Mouse (Mus musculus): ENCODE measurements around the gene Tepp. TPM values are rescaled to one million over a fixed set of nuclear protein-coding genes. Genes with fewer than 3 reads are reported as not detected.

Tepp gene
- 0.70 TPM in 1 of 2 replicates, not detected in the other for polyA plus RNA-seq (2015; fragmentation: Nextera tagmentation; extraction: Ambion mirVana)

- 42% methylated on average over 6 of the region's 6 CpGs for WGBS
- Histone ChIP-seq H3K4me2 (replicated peaks; ENCODE audit: low read depth, low read length) (no peak within 1 kb of the TSS), H3K4me1 (ENCODE audit: insufficient read depth, low read length) (0 out of 2 replicates have a peak, but pooled peaks cover 3% of the 10 kb centered on the region), H3K9me3 (ENCODE audit: low read length) (no peaks in the 10 kb centered on the region), H3K4me3 (ENCODE audit: low read length) (no peak within 1 kb of the TSS), H3K9ac (replicated peaks; ENCODE audit: low read length) (no peak within 1 kb of the TSS), H3K27me3 (ENCODE audit: insufficient read depth, low read length) (no peaks in the 10 kb centered on the region), H3K27ac (ENCODE audit: low read length) (no peak within 1 kb of the TSS), H3K36me3 (ENCODE audit: insufficient read depth, low read length) (no peaks in the 10 kb centered on the region)
- no peak for ATAC-seq (ENCODE audit: low FRiP score, low TSS enrichment)
Observed at GRCm38 (mm10) chr8:95310342-95310970, at the start of gene Tepp. Tepp (plus strand) TSS chr8:95310566.

GRCm38 (mm10) chr8:95262181-95262580 lies 48.2 kb upstream of the Tepp start:
- no peaks in the 10 kb centered on the region for H3K36me3 ChIP-seq (ENCODE audit: insufficient read depth, low read length)
- no peak overlapping the region for H3K4me2 ChIP-seq (replicated peaks; ENCODE audit: low read depth, low read length)
- 84% methylated on average over 2 of the region's 2 CpGs for WGBS
- no peak for ATAC-seq (ENCODE audit: low FRiP score, low TSS enrichment)
- no peak overlapping the region for H3K27ac ChIP-seq (ENCODE audit: low read length)
- no peak overlapping the region for H3K4me3 ChIP-seq (ENCODE audit: low read length)
- no peak overlapping the region for H3K9ac ChIP-seq (replicated peaks; ENCODE audit: low read length)
- H3K9me3 ChIP-seq (ENCODE audit: low read length): no peaks in the 10 kb centered on the region
- H3K4me1 ChIP-seq (ENCODE audit: insufficient read depth, low read length): no peaks in the 10 kb centered on the region
- no peaks in the 10 kb centered on the region for H3K27me3 ChIP-seq (ENCODE audit: insufficient read depth, low read length)

DNA sequence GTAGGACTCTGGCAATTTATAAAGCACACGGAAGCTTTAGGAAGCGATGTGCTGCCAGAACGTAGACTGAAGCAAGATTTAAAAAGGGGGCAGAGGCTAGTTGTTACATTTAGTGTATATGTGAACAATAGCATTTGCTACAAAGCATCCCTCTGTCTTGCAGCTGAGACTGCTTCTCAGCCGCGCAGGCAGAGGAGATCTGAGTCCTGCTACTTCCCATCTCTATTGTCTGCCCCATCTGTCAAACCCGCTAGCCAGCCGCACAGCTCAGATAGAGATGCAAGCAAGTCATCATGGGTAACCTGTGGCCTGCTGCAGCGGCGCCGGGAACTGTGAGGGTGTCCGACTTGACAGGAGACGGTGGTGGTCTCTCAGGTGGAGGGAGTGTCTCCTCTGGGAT lies 39.9 kb upstream of the Tepp start:
- ATAC-seq (ENCODE audit: low FRiP score, low TSS enrichment): no peak
- H3K36me3 ChIP-seq (ENCODE audit: insufficient read depth, low read length): no peaks in the 10 kb centered on the region
- H3K27ac ChIP-seq (ENCODE audit: low read length): no peak overlapping the region
- no peaks in the 10 kb centered on the region for H3K4me1 ChIP-seq (ENCODE audit: insufficient read depth, low read length)
- no peak overlapping the region for H3K4me2 ChIP-seq (replicated peaks; ENCODE audit: low read depth, low read length)
- H3K27me3 ChIP-seq (ENCODE audit: insufficient read depth, low read length): no peaks in the 10 kb centered on the region
- 69% methylated on average over 12 of the region's 12 CpGs for WGBS
- H3K9ac ChIP-seq (replicated peaks; ENCODE audit: low read length): no peak overlapping the region
- no peaks in the 10 kb centered on the region for H3K9me3 ChIP-seq (ENCODE audit: low read length)
- no peak overlapping the region for H3K4me3 ChIP-seq (ENCODE audit: low read length)

DNA sequence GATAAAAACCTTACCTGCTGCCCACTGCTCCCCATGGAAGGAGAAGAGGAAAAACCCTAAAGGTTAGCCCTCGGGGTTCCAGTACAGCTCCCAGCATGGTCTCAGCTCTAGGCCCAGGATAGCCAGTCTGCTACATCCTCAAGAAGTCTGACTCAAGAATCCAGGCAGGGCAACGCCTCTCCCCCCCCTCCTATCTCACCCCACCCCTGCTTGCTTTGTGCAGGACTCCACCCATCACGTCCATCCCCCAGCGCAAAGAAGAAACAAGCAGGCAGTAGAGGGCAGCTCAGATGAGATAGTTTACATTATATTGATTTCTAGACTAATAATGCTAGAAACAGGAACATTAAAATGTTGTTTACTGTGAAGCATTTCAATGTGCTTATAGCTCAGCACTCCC lies 38.5 kb upstream of the Tepp start:
- no peak for ATAC-seq (ENCODE audit: low FRiP score, low TSS enrichment)
- WGBS: 40% methylated on average over 4 of the region's 4 CpGs
- H3K36me3 ChIP-seq (ENCODE audit: insufficient read depth, low read length): no peaks in the 10 kb centered on the region
- no peak overlapping the region for H3K27ac ChIP-seq (ENCODE audit: low read length)
- H3K27me3 ChIP-seq (ENCODE audit: insufficient read depth, low read length): no peaks in the 10 kb centered on the region
- no peak overlapping the region for H3K9ac ChIP-seq (replicated peaks; ENCODE audit: low read length)
- no peaks in the 10 kb centered on the region for H3K4me1 ChIP-seq (ENCODE audit: insufficient read depth, low read length)
- no peaks in the 10 kb centered on the region for H3K9me3 ChIP-seq (ENCODE audit: low read length)
- no peak overlapping the region for H3K4me3 ChIP-seq (ENCODE audit: low read length)
- H3K4me2 ChIP-seq (replicated peaks; ENCODE audit: low read depth, low read length): no peak overlapping the region

DNA sequence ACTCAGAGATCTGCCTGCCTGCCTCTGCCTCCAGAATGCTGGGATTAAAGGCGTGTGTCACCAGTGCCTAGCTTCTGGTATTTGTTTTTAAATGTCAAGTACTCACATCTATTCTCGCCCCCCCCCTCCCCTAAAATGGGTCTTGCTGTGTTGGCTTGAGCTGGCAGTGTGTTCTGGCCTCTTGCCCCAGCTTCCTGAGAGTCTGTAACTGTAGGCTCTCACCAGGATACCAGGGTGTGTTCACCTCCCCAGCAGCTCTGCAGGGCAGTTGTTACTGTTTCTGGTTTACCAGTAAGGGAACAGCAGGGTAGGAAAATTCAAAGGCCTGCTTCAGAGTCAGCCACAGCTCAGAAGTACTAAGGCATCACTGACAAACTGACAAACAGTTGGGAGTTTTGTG lies 37.5 kb upstream of the Tepp start:
- no peaks in the 10 kb centered on the region for H3K4me1 ChIP-seq (ENCODE audit: insufficient read depth, low read length)
- H3K4me3 ChIP-seq (ENCODE audit: low read length): no peak overlapping the region
- no peak overlapping the region for H3K27ac ChIP-seq (ENCODE audit: low read length)
- no peak for ATAC-seq (ENCODE audit: low FRiP score, low TSS enrichment)
- no peak overlapping the region for H3K4me2 ChIP-seq (replicated peaks; ENCODE audit: low read depth, low read length)
- no peaks in the 10 kb centered on the region for H3K27me3 ChIP-seq (ENCODE audit: insufficient read depth, low read length)
- H3K9ac ChIP-seq (replicated peaks; ENCODE audit: low read length): no peak overlapping the region
- WGBS: 43% methylated on average over 2 of the region's 2 CpGs
- no peaks in the 10 kb centered on the region for H3K9me3 ChIP-seq (ENCODE audit: low read length)
- no peaks in the 10 kb centered on the region for H3K36me3 ChIP-seq (ENCODE audit: insufficient read depth, low read length)

DNA sequence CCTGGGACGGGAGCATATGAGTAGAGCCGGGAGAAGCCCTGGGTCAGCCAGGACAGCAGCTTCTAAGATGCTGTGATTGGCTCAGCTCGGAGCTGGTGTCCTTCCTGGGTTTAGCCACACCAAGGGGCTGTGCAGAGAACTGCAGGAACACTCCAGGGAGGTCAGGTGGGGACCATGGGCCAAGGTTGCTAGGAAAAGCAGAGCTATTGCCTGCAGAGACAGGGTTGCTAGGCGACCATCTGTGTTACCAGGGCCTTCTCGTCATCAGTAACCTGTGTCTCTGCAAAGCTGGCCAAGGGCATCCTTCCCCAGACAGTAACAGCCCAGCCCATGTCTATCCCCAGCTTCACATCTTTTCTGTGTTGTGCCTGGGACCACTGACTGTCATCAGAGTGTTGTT lies 28.9 kb upstream of the Tepp start:
- Histone ChIP-seq H3K36me3 (ENCODE audit: insufficient read depth, low read length) (no peaks in the 10 kb centered on the region), H3K4me1 (ENCODE audit: insufficient read depth, low read length) (no peaks in the 10 kb centered on the region), H3K27ac (ENCODE audit: low read length) (no peak overlapping the region), H3K9me3 (ENCODE audit: low read length) (no peaks in the 10 kb centered on the region), H3K9ac (replicated peaks; ENCODE audit: low read length) (no peak overlapping the region), H3K27me3 (ENCODE audit: insufficient read depth, low read length) (no peaks in the 10 kb centered on the region), H3K4me2 (replicated peaks; ENCODE audit: low read depth, low read length) (no peak overlapping the region), H3K4me3 (ENCODE audit: low read length) (no peak overlapping the region)
- no peak for ATAC-seq (ENCODE audit: low FRiP score, low TSS enrichment)
- WGBS: 66% methylated on average over 5 of the region's 5 CpGs

GRCm38 (mm10) chr8:95289066-95289650 lies 21.2 kb upstream of the Tepp start:
- Histone ChIP-seq H3K27ac (ENCODE audit: low read length) (no peak overlapping the region), H3K36me3 (ENCODE audit: insufficient read depth, low read length) (no peaks in the 10 kb centered on the region), H3K9ac (replicated peaks; ENCODE audit: low read length) (no peak overlapping the region), H3K4me3 (ENCODE audit: low read length) (no peak overlapping the region), H3K4me2 (replicated peaks; ENCODE audit: low read depth, low read length) (no peak overlapping the region), H3K27me3 (ENCODE audit: insufficient read depth, low read length) (no peaks in the 10 kb centered on the region), H3K9me3 (ENCODE audit: low read length) (no peaks in the 10 kb centered on the region), H3K4me1 (ENCODE audit: insufficient read depth, low read length) (0 out of 2 replicates have a peak, but pooled peaks cover 12% of the 10 kb centered on the region)
- no peak for ATAC-seq (ENCODE audit: low FRiP score, low TSS enrichment)
- WGBS: 77% methylated on average over 6 of the region's 6 CpGs

DNA sequence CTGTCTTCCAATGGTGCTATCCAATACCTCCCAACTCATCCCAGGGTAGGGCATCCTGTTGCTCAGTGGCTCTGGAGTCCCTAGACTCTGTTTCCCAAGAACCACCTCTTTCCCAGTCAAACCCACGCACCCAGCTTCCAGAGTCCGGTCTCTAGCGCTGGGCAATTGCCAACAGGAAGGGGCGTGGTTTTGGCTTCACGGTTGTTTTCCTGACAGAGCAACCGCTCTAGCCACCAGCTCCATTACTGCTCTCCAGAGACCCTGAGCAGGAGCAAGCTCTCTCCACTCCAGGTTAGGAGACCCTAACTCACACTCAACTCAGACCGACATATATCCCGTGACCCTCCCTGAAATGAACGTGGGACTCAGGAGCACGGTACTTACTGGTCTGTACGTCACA lies 17.2 kb upstream of the Tepp start:
- peak; percentile 57 for ATAC-seq (ENCODE audit: low FRiP score, low TSS enrichment)
- Histone ChIP-seq H3K9ac (replicated peaks; ENCODE audit: low read length) (peak overlapping the region; percentile 57; the same call in 1 of the 2 replicates), H3K4me1 (ENCODE audit: insufficient read depth, low read length) (0 out of 2 replicates have a peak, but pooled peaks cover 12% of the 10 kb centered on the region), H3K4me3 (ENCODE audit: low read length) (peak overlapping the region; percentile 33), H3K9me3 (ENCODE audit: low read length) (no peaks in the 10 kb centered on the region), H3K4me2 (replicated peaks; ENCODE audit: low read depth, low read length) (peak overlapping the region; percentile 50), H3K27me3 (ENCODE audit: insufficient read depth, low read length) (no peaks in the 10 kb centered on the region), H3K36me3 (ENCODE audit: insufficient read depth, low read length) (no peaks in the 10 kb centered on the region), H3K27ac (ENCODE audit: low read length) (peak overlapping the region; percentile 40; the same call in 1 of the 2 replicates)
- WGBS: 59% methylated on average over 11 of the region's 11 CpGs

GRCm38 (mm10) chr8:95293891-95294290 lies 16.5 kb upstream of the Tepp start:
- H3K27me3 ChIP-seq (ENCODE audit: insufficient read depth, low read length): no peaks in the 10 kb centered on the region
- H3K36me3 ChIP-seq (ENCODE audit: insufficient read depth, low read length): no peaks in the 10 kb centered on the region
- peak; percentile 69 for ATAC-seq (ENCODE audit: low FRiP score, low TSS enrichment)
- H3K4me1 ChIP-seq (ENCODE audit: insufficient read depth, low read length): 0 out of 2 replicates have a peak, but pooled peaks cover 12% of the 10 kb centered on the region
- H3K27ac ChIP-seq (ENCODE audit: low read length): peak overlapping the region; percentile 76
- 51% methylated on average over 7 of the region's 7 CpGs for WGBS
- H3K9ac ChIP-seq (replicated peaks; ENCODE audit: low read length): peak overlapping the region; percentile 57
- H3K4me2 ChIP-seq (replicated peaks; ENCODE audit: low read depth, low read length): peak overlapping the region; percentile 50
- H3K9me3 ChIP-seq (ENCODE audit: low read length): no peaks in the 10 kb centered on the region
- peak overlapping the region; percentile 33 for H3K4me3 ChIP-seq (ENCODE audit: low read length)

DNA sequence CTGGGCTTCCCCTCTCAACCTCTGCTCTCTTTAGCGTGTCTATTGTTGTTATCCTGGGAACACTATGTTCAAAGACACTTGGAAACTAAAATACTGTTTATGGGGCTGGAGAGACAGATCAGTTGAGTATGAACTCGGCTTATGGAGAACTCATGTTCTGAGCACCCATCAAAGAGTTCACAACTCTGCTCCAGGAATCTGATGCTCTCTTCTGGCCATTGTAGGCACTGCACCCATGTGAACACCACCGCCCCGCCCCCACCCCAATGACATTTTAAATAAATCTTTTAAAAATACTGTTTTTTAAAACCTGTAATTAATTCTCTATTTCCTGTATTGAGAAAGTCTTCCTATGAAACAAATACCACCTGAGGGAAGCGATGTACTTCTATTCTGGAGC lies 8.0 kb upstream of the Tepp start:
- H3K4me1 ChIP-seq (ENCODE audit: insufficient read depth, low read length): no peaks in the 10 kb centered on the region
- WGBS: 21% methylated on average over 5 of the region's 5 CpGs
- no peak for ATAC-seq (ENCODE audit: low FRiP score, low TSS enrichment)
- H3K27ac ChIP-seq (ENCODE audit: low read length): no peak overlapping the region
- no peak overlapping the region for H3K4me3 ChIP-seq (ENCODE audit: low read length)
- no peak overlapping the region for H3K9ac ChIP-seq (replicated peaks; ENCODE audit: low read length)
- H3K9me3 ChIP-seq (ENCODE audit: low read length): no peaks in the 10 kb centered on the region
- H3K27me3 ChIP-seq (ENCODE audit: insufficient read depth, low read length): no peaks in the 10 kb centered on the region
- H3K36me3 ChIP-seq (ENCODE audit: insufficient read depth, low read length): no peaks in the 10 kb centered on the region
- no peak overlapping the region for H3K4me2 ChIP-seq (replicated peaks; ENCODE audit: low read depth, low read length)

Data from kidney, embryonic 16.5 days (tissue).